Mouse (Mus musculus) ES-Bruce4 (cell line): ENCODE data around the gene Ctbp1.

Source experiments
- CTCF ChIP-seq: IDR thresholded peaks from one replicate; pipeline ENCODE4 v1.8.1; 2011; ENCODE audit warnings: low read depth, low read length
- EP300 ChIP-seq: IDR thresholded peaks from 2 replicates; pipeline ENCODE4 v1.6.1; 2011; ENCODE audit warnings: low read depth, low read length; ENCODE audit not compliant: insufficient read depth
- POLR2A ChIP-seq: IDR thresholded peaks from one replicate; pipeline ENCODE4 v1.8.1; 2011; ENCODE audit warnings: low read length; ENCODE audit not compliant: insufficient read depth

DNA sequence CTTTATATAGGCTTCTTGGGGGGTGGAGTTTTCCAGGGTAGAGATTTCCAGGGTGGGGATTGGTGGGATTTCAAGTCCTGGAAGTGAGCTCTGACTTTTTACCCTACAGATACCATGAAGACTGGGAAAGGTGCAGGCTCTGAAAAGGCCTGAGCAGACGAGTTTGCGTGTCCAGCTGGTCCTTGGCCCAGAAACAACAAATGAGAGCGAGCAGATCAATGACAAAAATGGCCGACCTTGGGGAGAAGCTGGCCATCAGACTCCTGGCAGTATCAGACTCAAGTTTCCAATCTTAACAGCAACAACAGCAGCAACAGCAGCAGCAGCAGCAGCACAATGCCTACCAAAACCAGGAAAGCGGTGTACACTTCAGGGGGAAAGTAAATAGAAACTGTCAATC lies 49.1 kb downstream of the Ctbp1 start:
- TF ChIP-seq CTCF (no peak), EP300 (no peak), POLR2A (no peak)
